In the genomic region with DNA sequence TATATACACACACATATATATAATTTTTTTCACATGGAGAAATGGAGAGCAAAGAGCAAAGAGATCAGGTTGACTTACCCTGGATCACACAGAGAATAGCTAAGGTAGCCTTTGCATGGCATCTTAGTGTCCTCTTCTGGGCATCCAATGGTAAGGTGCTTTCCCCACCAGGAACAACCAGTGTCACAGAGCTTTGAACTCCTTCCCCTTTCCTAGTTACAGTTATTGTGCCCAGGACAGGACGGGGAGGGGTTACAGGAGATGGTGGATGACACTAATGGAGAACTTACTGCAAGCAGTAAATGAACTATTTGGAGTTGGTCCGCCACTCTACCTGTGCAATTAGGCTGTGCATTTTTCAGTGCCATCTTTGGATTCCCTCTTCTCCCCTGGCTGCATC, we compare ENCODE assay signal across 11 mouse cellular contexts. TPM values are rescaled to one million over a fixed set of nuclear protein-coding genes. Genes with fewer than 3 reads are reported as not detected.
"Had no signal": no experiment of that assay in that cellular context is flagged by ENCODE, and none has a peak within 500 bp of the region (broad histone marks: within the 10 kb centered on the region; RNA-seq: fewer than 3 reads in every experiment).

No protein-coding gene starts in this region.

- DNase-seq: lung, adult 18-20 months; lung, embryonic 14.5 days; lung, postnatal 10 days; lung, postnatal 4 days; midbrain, embryonic 14.5 days; right cerebral cortex, postnatal 14 days; thymus, adult 2 months; thymus, postnatal 14 days; thymus, postnatal 36 days had no signal

- ATAC-seq: midbrain, embryonic 16.5 days had no signal

RNA-seq across cellular contexts. Expression of gene Rin2, which starts 45.7 kb away (rescaled TPM):
- total RNA-seq: megakaryocyte-erythroid progenitor cell, adult 5-6 weeks had no signal
